1 mouse cellular context compared by ENCODE assay signal in the genomic region with DNA sequence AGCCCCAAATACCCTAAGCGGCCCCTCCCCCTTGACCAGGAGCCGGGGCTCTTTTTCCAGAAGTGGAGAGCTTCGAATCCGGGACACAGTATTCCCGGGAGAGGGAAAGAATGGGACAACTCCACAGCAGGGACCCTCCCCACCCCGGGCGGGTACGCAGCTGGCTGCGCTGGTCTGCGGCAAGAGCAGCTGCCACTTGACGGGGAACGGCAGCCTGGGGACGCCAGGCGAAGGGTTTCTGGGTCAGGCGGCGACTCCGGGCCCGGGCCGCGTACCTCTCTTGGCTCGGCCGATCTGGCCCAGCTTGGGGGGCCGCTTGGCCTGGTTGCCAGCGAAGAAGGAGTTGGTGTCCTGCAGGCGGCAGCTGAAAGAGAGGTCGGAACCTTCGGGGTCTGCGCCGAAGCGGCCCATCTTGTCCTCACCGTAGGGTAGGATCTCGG.
TF ChIP-seq lines count a peak whose summit lies in the region.

No protein-coding gene starts in this region.

TF ChIP-seq in MEL, 35 proteins besides CTCF, POLR2A, EP300 and RAD21 (continued from another document):
- no peak for TF ChIP-seq USF2 (IDR thresholded peaks at IDR 0.05; ENCODE audit: borderline replicate concordance in 1 of 2, insufficient read depth in 1 of 2, low read depth in 1 of 2, low read length in 2 of 2)
- no peak for TF ChIP-seq SIN3A (IDR thresholded peaks at IDR 0.05; ENCODE audit: low read length)
- TF ChIP-seq HCFC1 (IDR thresholded peaks at IDR 0.05; ENCODE audit: low read depth, low read length) = no peak
- no peak for TF ChIP-seq MAX (IDR thresholded peaks at IDR 0.05; ENCODE audit: low read length)
- TF ChIP-seq ZMIZ1 (IDR thresholded peaks at IDR 0.05; ENCODE audit: low read depth, low read length) = no peak
- no peak for TF ChIP-seq ELF1 (IDR thresholded peaks at IDR 0.05; ENCODE audit: low read depth, low read length)
- no peak for TF ChIP-seq ZKSCAN1 (IDR thresholded peaks at IDR 0.05; ENCODE audit: low read depth, low read length)
- TF ChIP-seq NRF1 (IDR thresholded peaks at IDR 0.05; ENCODE audit: insufficient read depth, low read depth, low read length, poor library complexity, severe bottlenecking) = no peak
- no peak for TF ChIP-seq UBTF (IDR thresholded peaks at IDR 0.05; ENCODE audit: borderline replicate concordance, insufficient read depth, low read depth, low read length)
- no peak for TF ChIP-seq CHD2 (IDR thresholded peaks at IDR 0.05; ENCODE audit: low read length)
- TF ChIP-seq POLR2AphosphoS2 (IDR thresholded peaks at IDR 0.05; ENCODE audit: low read length) = no peak; the same call in none of the 2 replicates
- TF ChIP-seq ZC3H11A (IDR thresholded peaks at IDR 0.05; ENCODE audit: low read depth, low read length) = no peak
- TF ChIP-seq TBP (IDR thresholded peaks at IDR 0.05; ENCODE audit: low read depth, low read length) = no peak
- TF ChIP-seq CHD1 (IDR thresholded peaks at IDR 0.05; ENCODE audit: low read depth, low read length) = no peak
